Mouse (Mus musculus) kidney, adult 2 months (tissue): ENCODE data around the gene Akap6.

Source experiments
- CTCF ChIP-seq: fragments of 200-500 bp; conservative IDR thresholded peaks from 2 replicates; pipeline ENCODE4 v1.5.1; 2011; ENCODE audit warnings: low read depth, mild to moderate bottlenecking, control low read depth, low read length, moderate library complexity, mixed read lengths; ENCODE audit not compliant: insufficient read depth, insufficient read length
- POLR2A ChIP-seq: fragments of 200-500 bp; IDR thresholded peaks from one replicate; pipeline ENCODE4 v1.6.1; 2011; ENCODE audit warnings: low read depth, low read length, control low read depth

DNA sequence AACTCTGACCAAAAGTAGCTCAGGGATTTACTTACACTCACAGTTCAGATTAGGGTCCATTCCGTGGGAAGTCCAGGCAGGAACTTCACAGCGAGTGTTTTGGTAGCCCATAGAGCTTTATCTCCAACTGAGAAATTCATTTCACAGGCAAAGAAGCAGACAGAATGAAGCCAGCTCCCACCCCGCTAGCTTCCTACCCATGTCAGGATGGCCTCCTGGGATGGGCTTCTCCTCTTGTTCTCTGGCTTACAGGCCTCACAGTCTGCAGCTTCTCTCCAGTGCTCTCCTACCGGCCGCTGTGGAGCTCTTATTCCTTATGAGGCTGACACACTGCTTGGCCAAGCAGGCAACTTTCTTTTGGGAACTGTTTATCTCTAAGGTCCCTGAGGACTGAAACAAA is 152.0 kb downstream of the Akap6 start:
- TF ChIP-seq CTCF = no peak
- no peak for TF ChIP-seq POLR2A
